12 mouse cellular contexts compared by ENCODE assay signal in the genomic region with DNA sequence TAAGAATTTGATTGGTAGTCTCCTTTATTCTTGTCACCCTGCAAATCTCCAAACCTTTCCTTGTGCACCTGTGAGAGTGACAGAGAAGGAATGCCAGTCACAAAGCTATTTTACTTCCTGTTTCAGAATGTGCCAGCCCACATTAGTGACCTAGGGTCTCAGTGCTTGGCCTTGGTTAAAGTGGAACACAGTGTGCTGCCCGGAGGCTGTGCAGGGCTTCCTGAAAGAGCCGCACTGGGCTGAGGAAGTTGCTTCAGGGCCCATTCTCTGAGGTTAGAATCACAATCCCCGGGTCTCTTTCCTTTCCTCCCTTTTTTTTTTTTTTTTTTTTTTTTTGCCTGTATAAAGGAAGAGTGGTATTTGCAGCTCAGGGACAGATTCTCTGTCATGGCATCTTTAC.
"Had no signal": no experiment of that assay in that cellular context is flagged by ENCODE, and none has a peak within 500 bp of the region (broad histone marks: within the 10 kb centered on the region; RNA-seq: fewer than 3 reads in every experiment).

No protein-coding gene starts in this region.

- H3K27me3 ChIP-seq: liver, embryonic 12.5 days; lung, embryonic 15.5 days; neural tube, embryonic 15.5 days had no signal

- H3K27ac ChIP-seq: liver, embryonic 12.5 days; lung, embryonic 15.5 days; neural tube, embryonic 15.5 days had no signal

- H3K4me3 ChIP-seq: layer of hippocampus, adult 2 months; liver, embryonic 12.5 days; lung, embryonic 15.5 days; midbrain, embryonic 10.5 days; myocyte; neural tube, embryonic 15.5 days had no signal

- H3K9me3 ChIP-seq: liver, embryonic 12.5 days; lung, embryonic 15.5 days; midbrain, embryonic 10.5 days; neural tube, embryonic 15.5 days had no signal

- H3K4me1 ChIP-seq: liver, embryonic 12.5 days; lung, embryonic 15.5 days had no signal

- DNase-seq: kidney, adult 9 months; kidney, postnatal 10 days; kidney, postnatal 4 days; left cerebral cortex, postnatal 4 days; midbrain, embryonic 14.5 days; thymus, postnatal 36 days had no signal

- H3K36me3 ChIP-seq: liver, embryonic 12.5 days; lung, embryonic 15.5 days; midbrain, embryonic 10.5 days; neural tube, embryonic 15.5 days had no signal

- H3K4me2 ChIP-seq: liver, embryonic 12.5 days; lung, embryonic 15.5 days; neural tube, embryonic 15.5 days had no signal

- ATAC-seq: liver, embryonic 12.5 days had no signal

- H3K9ac ChIP-seq: liver, embryonic 12.5 days; lung, embryonic 15.5 days; neural tube, embryonic 15.5 days had no signal
